Mouse (Mus musculus): ENCODE measurements around the gene Myh8. TPM values are rescaled to one million over a fixed set of nuclear protein-coding genes. Genes with fewer than 3 reads are reported as not detected.

Gene Myh8
- total RNA-seq, 1 experiment from 2014 or later, result not detected

DNA sequence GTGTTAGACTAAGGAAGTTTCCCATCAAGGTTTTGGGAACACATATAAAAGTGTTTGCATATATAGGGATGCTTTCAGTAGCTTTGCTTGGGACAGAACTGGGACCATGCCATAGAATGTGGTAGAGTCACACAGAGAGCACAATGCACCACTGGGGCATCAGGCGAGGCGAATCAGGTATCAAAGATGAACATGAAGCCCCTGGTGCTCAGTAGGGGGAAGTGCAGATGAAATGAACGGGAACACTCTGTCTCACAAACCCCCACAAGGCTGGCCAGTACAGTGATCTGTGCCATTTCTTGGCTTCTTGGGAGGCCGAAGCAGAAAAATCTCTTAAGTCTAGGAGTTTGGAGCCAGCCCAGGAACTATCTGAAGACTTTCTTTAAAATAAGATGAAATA, 76.1 kb downstream of the Myh8 start:
- ATAC-seq (ENCODE audit: extremely low read depth, insufficient number of reproducible peaks, low FRiP score, poor library complexity, severe bottlenecking), result no peak

DNA sequence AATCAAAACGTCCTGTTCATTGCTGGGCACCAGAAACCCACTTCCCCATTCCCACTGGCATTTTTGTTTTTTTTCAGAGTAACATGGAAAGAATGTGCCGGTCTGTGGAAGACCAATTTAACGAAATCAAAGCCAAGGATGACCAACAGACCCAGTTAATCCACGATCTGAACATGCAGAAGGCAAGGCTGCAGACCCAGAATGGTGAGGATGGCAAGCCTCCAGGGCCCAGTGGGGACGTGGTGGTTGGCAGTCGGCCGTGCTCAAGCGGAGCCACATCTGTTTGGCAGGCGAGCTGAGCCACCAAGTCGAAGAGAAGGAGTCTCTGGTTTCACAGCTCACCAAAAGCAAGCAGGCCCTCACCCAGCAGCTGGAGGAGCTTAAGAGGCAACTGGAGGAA, 81.1 kb downstream of the Myh8 start:
- ATAC-seq (ENCODE audit: extremely low read depth, insufficient number of reproducible peaks, low FRiP score, poor library complexity, severe bottlenecking), result no peak

Other genes starting within 250 kb of the Myh8 start
- 36.1 and 43.3 TPM in 2 replicates for gene Adprm, start 224.5 kb upstream of the Myh8 start, total RNA-seq (2017)
- gene Sco1, start 224.5 kb upstream of the Myh8 start, total RNA-seq (2017), result 9.9 and 14.5 TPM in 2 replicates
- gene Myh3, start 198.8 kb upstream of the Myh8 start, total RNA-seq (2017), result not detected in 2 replicates
- not detected in 2 replicates for gene Myh2, start 106.1 kb upstream of the Myh8 start, total RNA-seq (2017)
- not detected in 2 replicates for gene Myh1, start 77.1 kb upstream of the Myh8 start, total RNA-seq (2017)
- gene Myh4, start 39.1 kb upstream of the Myh8 start, total RNA-seq (2017), result not detected in 2 replicates
- gene Myh13, start 44.5 kb downstream of the Myh8 start, total RNA-seq (2017), result not detected in 2 replicates
- 6.0 and 6.5 TPM in 2 replicates for gene Gas7, start 178.3 kb downstream of the Myh8 start, total RNA-seq (2017)